Mouse (Mus musculus): ENCODE measurements around the gene Fam81a. TPM values are rescaled to one million over a fixed set of nuclear protein-coding genes. Genes with fewer than 3 reads are reported as not detected.

The Fam81a gene
- polyA plus RNA-seq, 1 experiment from 2014 or later: 4.8 TPM

GRCm38 (mm10) chr9:70087379-70087778 lies 55.0 kb downstream of the Fam81a start:
- H3K36me3 ChIP-seq (ENCODE audit: insufficient read depth, low read length): no peaks in the 10 kb centered on the region
- H3K9ac ChIP-seq (replicated peaks; ENCODE audit: low read depth): no peak overlapping the region
- 53% methylated on average over 5 of the region's 5 CpGs for WGBS
- H3K27me3 ChIP-seq (replicated peaks; ENCODE audit: insufficient read depth, low read length): no peaks in the 10 kb centered on the region
- H3K4me2 ChIP-seq (replicated peaks; ENCODE audit: low read depth, low read length): no peak overlapping the region
- H3K4me1 ChIP-seq (ENCODE audit: insufficient read depth, low read depth, low read length): no peaks in the 10 kb centered on the region
- DNase-seq (ENCODE audit: low spot score) (no peak), ATAC-seq (no peak)
- TF ChIP-seq CTCF (IDR thresholded peaks at IDR 0.05) (no peak), EP300 (IDR thresholded peaks at IDR 0.05) (no peak)
- no peak overlapping the region for H3K27ac ChIP-seq (ENCODE audit: low read length)
- H3K9me3 ChIP-seq (ENCODE audit: low read length): no peaks in the 10 kb centered on the region
- H3K4me3 ChIP-seq (ENCODE audit: low read depth, low read length): no peak overlapping the region

- TF ChIP-seq CTCF (IDR thresholded peaks at IDR 0.05): no peak
- no peak for TF ChIP-seq EP300 (IDR thresholded peaks at IDR 0.05)
- WGBS: 24% methylated on average over 6 of the region's 6 CpGs
- Histone ChIP-seq H3K27me3 (replicated peaks; ENCODE audit: insufficient read depth, low read length) (no peaks in the 10 kb centered on the region), H3K27ac (ENCODE audit: low read length) (no peak overlapping the region), H3K4me3 (ENCODE audit: low read depth, low read length) (no peak overlapping the region), H3K4me2 (replicated peaks; ENCODE audit: low read depth, low read length) (no peak overlapping the region), H3K9ac (replicated peaks; ENCODE audit: low read depth) (no peak overlapping the region), H3K4me1 (ENCODE audit: insufficient read depth, low read depth, low read length) (no peaks in the 10 kb centered on the region), H3K9me3 (ENCODE audit: low read length) (no peaks in the 10 kb centered on the region), H3K36me3 (ENCODE audit: insufficient read depth, low read length) (no peaks in the 10 kb centered on the region)
- ATAC-seq (no peak), DNase-seq (ENCODE audit: low spot score) (no peak)
These were observed 56.3 kb downstream of the Fam81a start for GRCm38 (mm10) chr9:70086091-70086490.

- H3K27ac ChIP-seq (ENCODE audit: low read length): no peak overlapping the region
- peak; percentile 75 for TF ChIP-seq CTCF (IDR thresholded peaks at IDR 0.05)
- TF ChIP-seq EP300 (IDR thresholded peaks at IDR 0.05): no peak
- H3K36me3 ChIP-seq (ENCODE audit: insufficient read depth, low read length): no peaks in the 10 kb centered on the region
- H3K4me2 ChIP-seq (replicated peaks; ENCODE audit: low read depth, low read length): no peak overlapping the region
- H3K27me3 ChIP-seq (replicated peaks; ENCODE audit: insufficient read depth, low read length): no peaks in the 10 kb centered on the region
- DNase-seq (ENCODE audit: low spot score) (no peak), ATAC-seq (no peak)
- H3K9ac ChIP-seq (replicated peaks; ENCODE audit: low read depth): no peak overlapping the region
- no peaks in the 10 kb centered on the region for H3K4me1 ChIP-seq (ENCODE audit: insufficient read depth, low read depth, low read length)
- 61% methylated on average over 11 of the region's 11 CpGs for WGBS
- H3K4me3 ChIP-seq (ENCODE audit: low read depth, low read length): no peak overlapping the region
- no peaks in the 10 kb centered on the region for H3K9me3 ChIP-seq (ENCODE audit: low read length)
These were observed 58.3 kb downstream of the Fam81a start for GRCm38 (mm10) chr9:70084107-70084506.

- ATAC-seq: no peak
- no peak for DNase-seq (ENCODE audit: low spot score)
- WGBS: 52% methylated on average over 25 of the region's 25 CpGs
- TF ChIP-seq EP300 (IDR thresholded peaks at IDR 0.05): no peak
- no peak for TF ChIP-seq CTCF (IDR thresholded peaks at IDR 0.05)
- Histone ChIP-seq H3K27me3 (replicated peaks; ENCODE audit: insufficient read depth, low read length) (no peaks in the 10 kb centered on the region), H3K4me1 (ENCODE audit: insufficient read depth, low read depth, low read length) (no peaks in the 10 kb centered on the region), H3K27ac (ENCODE audit: low read length) (no peak overlapping the region), H3K4me2 (replicated peaks; ENCODE audit: low read depth, low read length) (no peak overlapping the region), H3K9ac (replicated peaks; ENCODE audit: low read depth) (no peak overlapping the region), H3K36me3 (ENCODE audit: insufficient read depth, low read length) (no peaks in the 10 kb centered on the region), H3K9me3 (ENCODE audit: low read length) (no peaks in the 10 kb centered on the region), H3K4me3 (ENCODE audit: low read depth, low read length) (no peak overlapping the region)
These were observed 59.8 kb downstream of the Fam81a start for GRCm38 (mm10) chr9:70082357-70083204.

- ATAC-seq: no peak
- Histone ChIP-seq H3K4me1 (ENCODE audit: insufficient read depth, low read depth, low read length) (no peaks in the 10 kb centered on the region), H3K27me3 (replicated peaks; ENCODE audit: insufficient read depth, low read length) (no peaks in the 10 kb centered on the region), H3K4me2 (replicated peaks; ENCODE audit: low read depth, low read length) (no peak overlapping the region), H3K4me3 (ENCODE audit: low read depth, low read length) (no peak overlapping the region), H3K36me3 (ENCODE audit: insufficient read depth, low read length) (no peaks in the 10 kb centered on the region), H3K9ac (replicated peaks; ENCODE audit: low read depth) (no peak overlapping the region), H3K27ac (ENCODE audit: low read length) (no peak overlapping the region), H3K9me3 (ENCODE audit: low read length) (no peaks in the 10 kb centered on the region)
- 88% methylated on average over 7 of the region's 7 CpGs for WGBS
- TF ChIP-seq EP300 (IDR thresholded peaks at IDR 0.05) (no peak), CTCF (IDR thresholded peaks at IDR 0.05) (no peak)
- DNase-seq (ENCODE audit: low spot score): no peak
These were observed 60.6 kb downstream of the Fam81a start for GRCm38 (mm10) chr9:70081767-70082166.

GRCm38 (mm10) chr9:70080976-70081375 lies 61.4 kb downstream of the Fam81a start:
- no peaks in the 10 kb centered on the region for H3K27me3 ChIP-seq (replicated peaks; ENCODE audit: insufficient read depth, low read length)
- H3K4me3 ChIP-seq (ENCODE audit: low read depth, low read length): no peak overlapping the region
- no peak overlapping the region for H3K27ac ChIP-seq (ENCODE audit: low read length)
- H3K4me1 ChIP-seq (ENCODE audit: insufficient read depth, low read depth, low read length): no peaks in the 10 kb centered on the region
- H3K36me3 ChIP-seq (ENCODE audit: insufficient read depth, low read length): no peaks in the 10 kb centered on the region
- H3K9ac ChIP-seq (replicated peaks; ENCODE audit: low read depth): no peak overlapping the region
- DNase-seq (ENCODE audit: low spot score) (peak; percentile 74), ATAC-seq (no peak)
- no peaks in the 10 kb centered on the region for H3K9me3 ChIP-seq (ENCODE audit: low read length)
- WGBS: 44% methylated on average over 2 of the region's 2 CpGs
- no peak overlapping the region for H3K4me2 ChIP-seq (replicated peaks; ENCODE audit: low read depth, low read length)
- no peak for TF ChIP-seq EP300 (IDR thresholded peaks at IDR 0.05)
- TF ChIP-seq CTCF (IDR thresholded peaks at IDR 0.05): peak; percentile 58
